Mouse (Mus musculus): ENCODE measurements around the gene Ank. TPM values are rescaled to one million over a fixed set of nuclear protein-coding genes. Genes with fewer than 3 reads are reported as not detected.

Gene Ank
- total and polyA plus RNA-seq, 2 experiments from 2014 or later = 15.8 to 28.4 TPM

GRCm38 (mm10) chr15:27583042-27583441 is 116.6 kb downstream of the Ank start:
- H3K27ac ChIP-seq (ENCODE audit: low read depth, low read length) = no peak overlapping the region
- no peaks in the 10 kb centered on the region for H3K4me1 ChIP-seq (ENCODE audit: insufficient read depth, low read length)
- peak; percentile 74 for TF ChIP-seq CTCF (IDR thresholded peaks at IDR 0.05)
- H3K36me3 ChIP-seq (ENCODE audit: insufficient read depth, low read length) = peaks cover 10% of the 10 kb centered on the region; the same call in 1 of the 2 replicates
- no peak overlapping the region for H3K4me3 ChIP-seq (ENCODE audit: low read depth, low read length)
- H3K9me3 ChIP-seq (ENCODE audit: low read length) = no peaks in the 10 kb centered on the region
- H3K27me3 ChIP-seq (ENCODE audit: insufficient read depth, low read length) = no peaks in the 10 kb centered on the region
- 80% methylated on average over 4 of the region's 4 CpGs for WGBS
- peak; percentile 62 for DNase-seq (ENCODE audit: low spot score)
- H3K4me2 ChIP-seq (ENCODE audit: low read depth, low read length, poor library complexity, severe bottlenecking) = no peak overlapping the region
- no peak overlapping the region for H3K9ac ChIP-seq (replicated peaks; ENCODE audit: low read length, poor library complexity, severe bottlenecking)
- ATAC-seq (ENCODE audit: low FRiP score) = peak; percentile 53

- no peaks in the 10 kb centered on the region for H3K4me1 ChIP-seq (ENCODE audit: insufficient read depth, low read length)
- no peaks in the 10 kb centered on the region for H3K27me3 ChIP-seq (ENCODE audit: insufficient read depth, low read length)
- ATAC-seq (ENCODE audit: low FRiP score) (no peak), DNase-seq (ENCODE audit: low spot score) (no peak)
- no peak for TF ChIP-seq CTCF (IDR thresholded peaks at IDR 0.05)
- peaks cover 10% of the 10 kb centered on the region; the same call in 1 of the 2 replicates for H3K36me3 ChIP-seq (ENCODE audit: insufficient read depth, low read length)
- H3K27ac ChIP-seq (ENCODE audit: low read depth, low read length) = no peak overlapping the region
- no peaks in the 10 kb centered on the region for H3K9me3 ChIP-seq (ENCODE audit: low read length)
- 92% methylated on average over 6 of the region's 6 CpGs for WGBS
- H3K4me2 ChIP-seq (ENCODE audit: low read depth, low read length, poor library complexity, severe bottlenecking) = no peak overlapping the region
- no peak overlapping the region for H3K9ac ChIP-seq (replicated peaks; ENCODE audit: low read length, poor library complexity, severe bottlenecking)
- no peak overlapping the region for H3K4me3 ChIP-seq (ENCODE audit: low read depth, low read length)
These were observed 117.1 kb downstream of the Ank start for GRCm38 (mm10) chr15:27583620-27584019.

DNA sequence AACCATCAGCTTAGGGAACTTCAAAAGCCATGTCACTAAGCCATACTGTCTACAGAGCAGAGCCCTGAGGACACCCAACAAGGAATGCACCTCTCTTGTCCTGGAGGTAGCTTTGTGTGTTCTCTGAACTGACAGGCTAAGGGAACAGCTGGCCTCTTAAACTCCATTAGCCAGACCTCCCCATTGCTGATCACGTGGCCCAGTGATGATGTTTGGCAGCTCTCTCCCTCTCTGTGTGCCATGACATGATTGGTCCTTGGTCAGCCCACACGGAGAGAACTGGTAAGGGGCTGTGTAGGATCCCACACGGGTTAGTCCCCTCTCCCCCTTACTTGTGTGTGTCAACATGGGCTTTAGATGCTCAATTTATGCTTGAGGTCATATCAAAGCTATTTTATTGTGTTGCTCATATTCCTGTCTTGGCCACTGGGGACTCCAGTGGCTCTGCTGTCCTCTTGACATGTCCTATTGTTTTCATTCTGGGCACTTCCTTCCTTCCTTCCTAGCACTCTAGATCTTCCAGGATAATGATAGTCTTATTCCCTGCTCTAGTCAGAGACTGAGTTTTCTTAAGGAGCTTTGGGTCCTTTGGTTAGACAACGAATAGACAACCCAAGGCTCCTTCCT is 119.1 kb downstream of the Ank start:
- Histone ChIP-seq H3K4me2 (ENCODE audit: low read depth, low read length, poor library complexity, severe bottlenecking) (no peak overlapping the region), H3K27ac (ENCODE audit: low read depth, low read length) (no peak overlapping the region), H3K4me1 (ENCODE audit: insufficient read depth, low read length) (no peaks in the 10 kb centered on the region), H3K36me3 (ENCODE audit: insufficient read depth, low read length) (0 out of 2 replicates have a peak, but pooled peaks cover 12% of the 10 kb centered on the region), H3K27me3 (ENCODE audit: insufficient read depth, low read length) (no peaks in the 10 kb centered on the region), H3K4me3 (ENCODE audit: low read depth, low read length) (no peak overlapping the region), H3K9ac (replicated peaks; ENCODE audit: low read length, poor library complexity, severe bottlenecking) (no peak overlapping the region), H3K9me3 (ENCODE audit: low read length) (no peaks in the 10 kb centered on the region)
- DNase-seq (ENCODE audit: low spot score) (no peak), ATAC-seq (ENCODE audit: low FRiP score) (no peak)
- 86% methylated on average over 4 of the region's 4 CpGs for WGBS
- TF ChIP-seq CTCF (IDR thresholded peaks at IDR 0.05) = 0 out of 2 replicates have a peak, but pooled peaks have one; percentile 9

DNA sequence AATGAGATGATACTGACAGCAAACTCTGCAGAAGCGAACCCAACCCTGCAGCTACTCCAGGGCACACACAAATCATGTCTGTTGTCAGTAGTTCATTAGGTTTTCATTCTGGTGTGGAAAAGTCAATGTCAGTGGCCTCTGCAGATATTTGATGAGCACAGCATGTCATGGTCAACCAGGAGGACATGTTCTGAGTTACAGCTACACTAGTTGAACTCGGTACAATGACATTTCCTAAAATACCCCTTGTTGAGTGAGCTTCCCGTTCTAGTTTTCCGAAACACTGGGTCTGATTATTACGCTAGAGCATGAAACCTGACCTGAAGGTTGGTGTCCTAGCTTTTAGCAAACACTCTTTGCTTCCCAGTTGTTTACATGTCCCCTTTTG is 119.6 kb downstream of the Ank start:
- Histone ChIP-seq H3K4me1 (ENCODE audit: insufficient read depth, low read length) (no peaks in the 10 kb centered on the region), H3K4me3 (ENCODE audit: low read depth, low read length) (no peak overlapping the region), H3K9me3 (ENCODE audit: low read length) (no peaks in the 10 kb centered on the region), H3K4me2 (ENCODE audit: low read depth, low read length, poor library complexity, severe bottlenecking) (no peak overlapping the region), H3K27me3 (ENCODE audit: insufficient read depth, low read length) (no peaks in the 10 kb centered on the region), H3K9ac (replicated peaks; ENCODE audit: low read length, poor library complexity, severe bottlenecking) (no peak overlapping the region), H3K27ac (ENCODE audit: low read depth, low read length) (no peak overlapping the region), H3K36me3 (ENCODE audit: insufficient read depth, low read length) (0 out of 2 replicates have a peak, but pooled peaks cover 12% of the 10 kb centered on the region)
- 93% methylated on average over 5 of the region's 5 CpGs for WGBS
- DNase-seq (ENCODE audit: low spot score) = no peak
- TF ChIP-seq CTCF (IDR thresholded peaks at IDR 0.05) = no peak
- ATAC-seq (ENCODE audit: low FRiP score) = no peak

GRCm38 (mm10) chr15:27588087-27588826 is 121.8 kb downstream of the Ank start:
- WGBS = 57% methylated on average over 14 of the region's 14 CpGs
- Histone ChIP-seq H3K9me3 (ENCODE audit: low read length) (no peaks in the 10 kb centered on the region), H3K4me1 (ENCODE audit: insufficient read depth, low read length) (no peaks in the 10 kb centered on the region), H3K36me3 (ENCODE audit: insufficient read depth, low read length) (peaks cover 21% of the 10 kb centered on the region; the same call in 1 of the 2 replicates), H3K27ac (ENCODE audit: low read depth, low read length) (no peak overlapping the region), H3K4me2 (ENCODE audit: low read depth, low read length, poor library complexity, severe bottlenecking) (no peak overlapping the region), H3K27me3 (ENCODE audit: insufficient read depth, low read length) (no peaks in the 10 kb centered on the region), H3K9ac (replicated peaks; ENCODE audit: low read length, poor library complexity, severe bottlenecking) (no peak overlapping the region), H3K4me3 (ENCODE audit: low read depth, low read length) (no peak overlapping the region)
- TF ChIP-seq CTCF (IDR thresholded peaks at IDR 0.05) = no peak
- ATAC-seq (ENCODE audit: low FRiP score) = no peak
- DNase-seq (ENCODE audit: low spot score) = peak; percentile 24

DNA sequence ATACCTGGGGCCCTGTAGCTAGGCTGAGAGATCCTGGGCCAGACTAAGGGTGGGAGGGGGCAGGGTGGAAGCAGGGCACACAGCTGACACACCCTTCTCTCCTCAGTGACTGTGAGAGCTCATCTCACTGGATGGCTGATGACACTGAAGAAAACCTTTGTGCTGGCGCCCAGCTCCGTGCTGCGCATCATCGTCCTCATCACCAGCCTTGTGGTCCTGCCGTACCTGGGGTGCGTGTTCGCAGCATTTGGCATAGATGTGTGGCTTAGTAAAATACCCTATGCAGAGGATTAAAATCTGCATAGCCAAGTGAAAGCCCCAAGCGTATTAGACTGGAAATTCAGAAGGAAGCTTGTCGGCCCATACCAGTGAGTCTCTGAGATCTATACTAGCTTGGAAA is 124.3 kb downstream of the Ank start:
- ATAC-seq (ENCODE audit: low FRiP score) (no peak), DNase-seq (ENCODE audit: low spot score) (no peak)
- Histone ChIP-seq H3K4me3 (ENCODE audit: low read depth, low read length) (no peak overlapping the region), H3K9ac (replicated peaks; ENCODE audit: low read length, poor library complexity, severe bottlenecking) (no peak overlapping the region), H3K4me1 (ENCODE audit: insufficient read depth, low read length) (no peaks in the 10 kb centered on the region), H3K4me2 (ENCODE audit: low read depth, low read length, poor library complexity, severe bottlenecking) (no peak overlapping the region), H3K27ac (ENCODE audit: low read depth, low read length) (no peak overlapping the region), H3K9me3 (ENCODE audit: low read length) (no peaks in the 10 kb centered on the region), H3K27me3 (ENCODE audit: insufficient read depth, low read length) (no peaks in the 10 kb centered on the region), H3K36me3 (ENCODE audit: insufficient read depth, low read length) (peaks cover 27% of the 10 kb centered on the region; the same call in 1 of the 2 replicates)
- no peak for TF ChIP-seq CTCF (IDR thresholded peaks at IDR 0.05)
- WGBS = 85% methylated on average over 9 of the region's 9 CpGs
